Mouse (Mus musculus): Measurements from ENCODE around the gene 4931414P19Rik.

GRCm38 (mm10) chr14:54609962-54610361 is 4.2 kb upstream of the 4931414P19Rik start:
- TF ChIP-seq CTCF (IDR thresholded peaks at IDR 0.05; ENCODE audit: borderline replicate concordance, control insufficient read depth, extremely low read depth, insufficient read depth, low read length, poor library complexity) = no peak
- TF ChIP-seq POLR2A (IDR thresholded peaks at IDR 0.05; ENCODE audit: control insufficient read depth, extremely low read depth, insufficient read depth, low read length, poor library complexity) = no peak

Measured in thymus, adult 2 months (tissue).